In genomic region chrX:7415308-7415707, GRCm38 (mm10) we compare ENCODE assay signal across 27 mouse cellular contexts. TPM values are rescaled to one million over a fixed set of nuclear protein-coding genes. Genes with fewer than 3 reads are reported as not detected.
A peak's percentile ranks its signal among the peaks of the same experiment; 100 is the strongest.
DNase-seq lines count a peak whose midpoint lies in the region; ATAC-seq lines count a peak whose summit lies in the region.
"Had no signal": no experiment of that assay in that cellular context is flagged by ENCODE, and none has a peak within 500 bp of the region (broad histone marks: within the 10 kb centered on the region; RNA-seq: fewer than 3 reads in every experiment).

No protein-coding gene starts in this region.

- H3K4me3 ChIP-seq in forebrain, embryonic 12.5 days (replicated peaks), result no peak overlapping the region
- H3K4me3 ChIP-seq in forebrain, embryonic 16.5 days (replicated peaks; ENCODE audit: low read length), result no peak overlapping the region
- H3K4me3 ChIP-seq in lung, embryonic 15.5 days, result no peak overlapping the region
- H3K4me3 ChIP-seq in intestine, embryonic 16.5 days (ENCODE audit: low read length), result no peak overlapping the region
- H3K4me3 ChIP-seq: embryonic facial prominence, embryonic 10.5 days; embryonic facial prominence, embryonic 15.5 days; hindbrain, embryonic 13.5 days; kidney, embryonic 15.5 days; liver, embryonic 15.5 days; megakaryocyte, embryonic 14.5 days; midbrain, embryonic 13.5 days had no signal

- ATAC-seq in forebrain, embryonic 12.5 days (ENCODE audit: low FRiP score), result no peak
- no peak for ATAC-seq in forebrain, embryonic 16.5 days
- peak; percentile 83; the same call in 1 of the 2 replicates for ATAC-seq in lung, embryonic 15.5 days (ENCODE audit: borderline replicate concordance, extremely low read depth, low FRiP score, low TSS enrichment)
- peak; percentile 63 for ATAC-seq in intestine, embryonic 16.5 days
- ATAC-seq in cerebellum, adult (ENCODE audit: insufficient number of reproducible peaks, low FRiP score, low TSS enrichment), result no peak
- ATAC-seq: Patski had no signal

- no peak overlapping the region for H3K4me2 ChIP-seq in forebrain, embryonic 12.5 days
- no peak overlapping the region for H3K4me2 ChIP-seq in forebrain, embryonic 16.5 days (ENCODE audit: low read length)
- H3K4me2 ChIP-seq in lung, embryonic 15.5 days, result no peak overlapping the region
- H3K4me2 ChIP-seq in intestine, embryonic 16.5 days (ENCODE audit: low read depth, low read length), result no peak overlapping the region
- H3K4me2 ChIP-seq: embryonic facial prominence, embryonic 15.5 days; heart, embryonic 11.5 days; hindbrain, embryonic 13.5 days; kidney, embryonic 15.5 days; liver, embryonic 15.5 days; midbrain, embryonic 13.5 days had no signal

- H3K4me1 ChIP-seq in forebrain, embryonic 12.5 days, result no peaks in the 10 kb centered on the region
- 0 out of 2 replicates have a peak, but pooled peaks cover 2% of the 10 kb centered on the region for H3K4me1 ChIP-seq in forebrain, embryonic 16.5 days (replicated peaks; ENCODE audit: control insufficient read depth, insufficient read depth, low read length)
- no peaks in the 10 kb centered on the region for H3K4me1 ChIP-seq in lung, embryonic 15.5 days
- H3K4me1 ChIP-seq in intestine, embryonic 16.5 days (ENCODE audit: control insufficient read depth, insufficient read depth, low read length), result no peaks in the 10 kb centered on the region; the same call in 1 of the 2 replicates
- H3K4me1 ChIP-seq: embryonic facial prominence, embryonic 10.5 days; embryonic facial prominence, embryonic 15.5 days; kidney, embryonic 15.5 days; liver, embryonic 15.5 days; megakaryocyte, embryonic 14.5 days had no signal

- no peak for DNase-seq in lung, postnatal 4 days
- peak; percentile 17 for DNase-seq in 3T3-L1 (ENCODE audit: low read depth, low spot score)
- DNase-seq: adrenal gland, postnatal 25 days; cerebellum, adult 2 months; cerebellum, postnatal 14 days; gastrocnemius, postnatal 36 days; heart, adult 18-20 months; heart, postnatal 4 days; kidney, adult 18-20 months; kidney, postnatal 4 days; liver; lung, postnatal 36 days had no signal

- no peaks in the 10 kb centered on the region for H3K36me3 ChIP-seq in forebrain, embryonic 12.5 days (replicated peaks)
- H3K36me3 ChIP-seq in forebrain, embryonic 16.5 days (ENCODE audit: control insufficient read depth, insufficient read depth), result no peaks in the 10 kb centered on the region
- H3K36me3 ChIP-seq in lung, embryonic 15.5 days, result no peaks in the 10 kb centered on the region
- no peaks in the 10 kb centered on the region for H3K36me3 ChIP-seq in intestine, embryonic 16.5 days (ENCODE audit: control insufficient read depth, insufficient read depth, low read length)
- H3K36me3 ChIP-seq: embryonic facial prominence, embryonic 10.5 days; embryonic facial prominence, embryonic 15.5 days; hindbrain, embryonic 13.5 days; kidney, embryonic 15.5 days; liver, embryonic 15.5 days; midbrain, embryonic 13.5 days had no signal

- H3K27me3 ChIP-seq in forebrain, embryonic 12.5 days, result no peaks in the 10 kb centered on the region
- H3K27me3 ChIP-seq in forebrain, embryonic 16.5 days (replicated peaks; ENCODE audit: control insufficient read depth, insufficient read depth, low read length), result no peaks in the 10 kb centered on the region
- H3K27me3 ChIP-seq in lung, embryonic 15.5 days, result no peaks in the 10 kb centered on the region
- H3K27me3 ChIP-seq in intestine, embryonic 16.5 days (replicated peaks; ENCODE audit: control insufficient read depth, insufficient read depth, low read length), result no peaks in the 10 kb centered on the region
- H3K27me3 ChIP-seq: embryonic facial prominence, embryonic 15.5 days; hindbrain, embryonic 13.5 days; kidney, embryonic 15.5 days; liver, embryonic 15.5 days; midbrain, embryonic 13.5 days had no signal

- WGBS in forebrain, embryonic 12.5 days, result 90% methylated on average over 6 of the region's 6 CpGs
- WGBS in forebrain, embryonic 16.5 days, result 88% methylated on average over 6 of the region's 6 CpGs
- 48% methylated on average over 6 of the region's 6 CpGs for WGBS in lung, embryonic 15.5 days
- WGBS in intestine, embryonic 16.5 days, result 57% methylated on average over 6 of the region's 6 CpGs

- no peak overlapping the region for H3K9ac ChIP-seq in forebrain, embryonic 12.5 days
- H3K9ac ChIP-seq in forebrain, embryonic 16.5 days (replicated peaks; ENCODE audit: low read depth, low read length), result no peak overlapping the region
- no peak overlapping the region for H3K9ac ChIP-seq in lung, embryonic 15.5 days
- H3K9ac ChIP-seq in intestine, embryonic 16.5 days (ENCODE audit: low read depth, low read length), result no peak overlapping the region
- H3K9ac ChIP-seq: embryonic facial prominence, embryonic 15.5 days; hindbrain, embryonic 13.5 days; kidney, embryonic 15.5 days; liver, embryonic 15.5 days; midbrain, embryonic 13.5 days had no signal

- H3K9me3 ChIP-seq in forebrain, embryonic 12.5 days, result no peaks in the 10 kb centered on the region
- no peaks in the 10 kb centered on the region for H3K9me3 ChIP-seq in forebrain, embryonic 16.5 days (ENCODE audit: control insufficient read depth, low read length)
- H3K9me3 ChIP-seq in lung, embryonic 15.5 days, result no peaks in the 10 kb centered on the region
- no peaks in the 10 kb centered on the region for H3K9me3 ChIP-seq in intestine, embryonic 16.5 days (ENCODE audit: control insufficient read depth, low read length)
- H3K9me3 ChIP-seq: embryonic facial prominence, embryonic 10.5 days; embryonic facial prominence, embryonic 15.5 days; G1E; hindbrain, embryonic 13.5 days; kidney, embryonic 15.5 days; liver, embryonic 15.5 days; megakaryocyte, embryonic 14.5 days; midbrain, embryonic 13.5 days had no signal

- H3K27ac ChIP-seq in forebrain, embryonic 12.5 days, result 0 out of 2 replicates have a peak overlapping the region, but pooled peaks have one; percentile 5
- no peak overlapping the region for H3K27ac ChIP-seq in forebrain, embryonic 16.5 days (ENCODE audit: low read length)
- H3K27ac ChIP-seq in lung, embryonic 15.5 days, result peak overlapping the region; percentile 31; the same call in 1 of the 2 replicates
- no peak overlapping the region for H3K27ac ChIP-seq in intestine, embryonic 16.5 days (ENCODE audit: low read length)
- H3K27ac ChIP-seq: embryonic facial prominence, embryonic 10.5 days; embryonic facial prominence, embryonic 15.5 days; kidney, embryonic 15.5 days; liver, embryonic 15.5 days had no signal

RNA-seq across cellular contexts. Expression of gene Usp27x, which starts 39.7 kb away (rescaled TPM):
- 1.3 and 1.4 TPM in 2 replicates for polyA plus RNA-seq in forebrain, embryonic 12.5 days (2016; fragmentation: Nextera tagmentation; extraction: Ambion mirVana)
- 1.3 and 2.0 TPM in 2 replicates for polyA plus RNA-seq in forebrain, embryonic 16.5 days (2015; fragmentation: Nextera tagmentation; extraction: Ambion mirVana)
- 0.81 and 0.93 TPM in 2 replicates for polyA plus RNA-seq in lung, embryonic 15.5 days (2015; fragmentation: Nextera tagmentation; extraction: Ambion mirVana)
- 0.28 and 0.34 TPM in 2 replicates for polyA plus RNA-seq in intestine, embryonic 16.5 days (2015; fragmentation: Nextera tagmentation; extraction: Ambion mirVana)

Comparison
In these comparisons a context has a peak if more than half of its experiments do, and no peak if none do; other contexts are left out.
1. H3K27ac ChIP-seq: peak in forebrain, embryonic 12.5 days (single experiment) and lung, embryonic 15.5 days (single experiment); none in forebrain, embryonic 16.5 days (single experiment) and intestine, embryonic 16.5 days (single experiment).
2. ATAC-seq: peak in lung, embryonic 15.5 days (single experiment) and intestine, embryonic 16.5 days (single experiment); none in forebrain, embryonic 12.5 days (single experiment), forebrain, embryonic 16.5 days (single experiment) and cerebellum, adult (single experiment).